Mouse (Mus musculus) heart, embryonic 11.5 days (tissue): ENCODE measurements at regions not wholly inside any gene's neighbourhood (a gene's known extent, or its start where the extent isn't known, plus 50 kb on each side); places are given as distances from the start of the nearest gene placed in this dataset.

ENCODE experiments used
- ATAC-seq: fragments of 200-750 bp; cut with Nextera tagmentation; replicated peaks from 2 replicates; pipeline ENCODE4 v1.8.0; 2017; ENCODE audit warnings: moderate library complexity; ENCODE audit not compliant: insufficient number of reproducible peaks, low FRiP score, low TSS enrichment
- H3K27ac ChIP-seq: fragments of 300-500 bp; sonication (generic); 2 replicates; pipeline ENCODE4 v1.5.1; 2014; ENCODE audit warnings: mild to moderate bottlenecking, low read depth, low read length
- H3K27me3 ChIP-seq: fragments of 300-500 bp; sonication (generic); 2 replicates; pipeline ENCODE4 v1.6.1; 2014; ENCODE audit warnings: mild to moderate bottlenecking, low read length, mixed read lengths; ENCODE audit not compliant: control insufficient read depth, insufficient read depth
- H3K36me3 ChIP-seq: fragments of 300-500 bp; sonication (generic); 2 replicates; pipeline ENCODE4 v1.6.1; 2014; ENCODE audit warnings: mild to moderate bottlenecking, low read length, moderate library complexity, mixed read lengths; ENCODE audit not compliant: control insufficient read depth, insufficient read depth
- H3K4me1 ChIP-seq: fragments of 300-500 bp; sonication (generic); 2 replicates; pipeline ENCODE4 v1.6.1; 2014; ENCODE audit warnings: low read length; ENCODE audit not compliant: control insufficient read depth, insufficient read depth
- H3K4me2 ChIP-seq: fragments of 300-500 bp; sonication (generic); 2 replicates; pipeline ENCODE4 v1.6.1; 2014; ENCODE audit warnings: mild to moderate bottlenecking, moderate library complexity
- H3K4me3 ChIP-seq: fragments of 300-500 bp; sonication (generic); 2 replicates; pipeline ENCODE4 v1.5.1; 2014; ENCODE audit warnings: low read depth, low read length
- H3K9ac ChIP-seq: fragments of 300-500 bp; sonication (generic); 2 replicates; pipeline ENCODE4 v1.6.1; 2014; ENCODE audit warnings: mild to moderate bottlenecking, low read depth, low read length, moderate library complexity
- H3K9me3 ChIP-seq: fragments of 300-500 bp; sonication (generic); replicated peaks from 2 replicates; pipeline ENCODE4 v1.6.1; 2016; ENCODE audit warnings: low read length; ENCODE audit not compliant: control insufficient read depth
- WGBS: fragments of 180-500 bp; shearing (Covaris S2); extraction: QIAGEN DNeasy Blood & Tissue Kit; methylation state at CpG from one replicate; pipeline ENCODE4 v1.1.7; 2014; ENCODE audit not compliant: insufficient replicate concordance; 5-methylcytosine and 5-hydroxymethylcytosine counted together

DNA sequence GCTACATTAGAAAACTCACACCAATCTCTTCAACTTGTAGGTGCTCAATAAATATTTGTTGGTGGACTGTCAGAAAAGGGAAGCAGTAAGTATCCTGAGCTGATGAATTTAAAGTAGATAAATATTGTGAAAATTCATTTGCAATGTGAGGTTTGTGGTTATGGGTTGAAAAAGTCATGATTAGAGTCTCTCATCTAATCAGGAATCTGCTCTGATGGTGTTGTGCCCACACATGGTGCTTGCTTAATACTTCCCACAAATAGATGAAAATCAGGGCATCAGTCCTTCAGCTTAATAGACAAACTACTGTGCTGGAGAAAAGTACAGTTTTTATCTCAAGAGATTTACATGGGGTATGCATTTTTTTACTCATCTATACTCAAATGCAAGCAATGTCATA is 59.9 kb downstream of the S1pr1 start:
- Histone ChIP-seq H3K4me1 (no peaks in the 10 kb centered on the region), H3K9ac (no peak overlapping the region), H3K36me3 (no peaks in the 10 kb centered on the region), H3K9me3 (no peaks in the 10 kb centered on the region), H3K4me2 (no peak overlapping the region), H3K4me3 (no peak overlapping the region), H3K27ac (no peak overlapping the region), H3K27me3 (no peaks in the 10 kb centered on the region)
- ATAC-seq = no peak

DNA sequence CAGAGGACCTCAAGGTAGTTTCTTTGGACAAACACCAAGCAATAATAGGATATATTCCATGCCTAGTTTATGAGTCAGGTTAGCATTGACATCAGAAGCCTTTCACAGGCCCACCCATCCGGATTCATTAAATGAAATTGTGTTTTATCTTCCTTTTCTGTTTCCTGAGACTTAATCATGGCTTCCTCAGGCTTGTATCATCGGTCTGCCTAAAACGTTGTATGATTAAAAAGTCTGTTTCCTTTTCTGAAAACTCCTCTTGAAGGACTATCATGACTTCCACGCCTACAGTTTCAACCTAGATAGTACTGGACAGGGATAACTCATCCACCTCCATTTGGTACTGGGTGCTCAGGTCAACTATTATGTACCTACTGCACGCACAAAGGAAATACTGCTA is 62.6 kb downstream of the S1pr1 start:
- no peak overlapping the region for H3K9ac ChIP-seq
- H3K4me2 ChIP-seq = no peak overlapping the region
- no peaks in the 10 kb centered on the region for H3K27me3 ChIP-seq
- WGBS = 69% methylated on average over 5 of the region's 5 CpGs
- H3K4me3 ChIP-seq = no peak overlapping the region
- H3K27ac ChIP-seq = no peak overlapping the region
- no peaks in the 10 kb centered on the region for H3K36me3 ChIP-seq
- no peaks in the 10 kb centered on the region for H3K9me3 ChIP-seq
- no peak for ATAC-seq
- no peaks in the 10 kb centered on the region for H3K4me1 ChIP-seq

DNA sequence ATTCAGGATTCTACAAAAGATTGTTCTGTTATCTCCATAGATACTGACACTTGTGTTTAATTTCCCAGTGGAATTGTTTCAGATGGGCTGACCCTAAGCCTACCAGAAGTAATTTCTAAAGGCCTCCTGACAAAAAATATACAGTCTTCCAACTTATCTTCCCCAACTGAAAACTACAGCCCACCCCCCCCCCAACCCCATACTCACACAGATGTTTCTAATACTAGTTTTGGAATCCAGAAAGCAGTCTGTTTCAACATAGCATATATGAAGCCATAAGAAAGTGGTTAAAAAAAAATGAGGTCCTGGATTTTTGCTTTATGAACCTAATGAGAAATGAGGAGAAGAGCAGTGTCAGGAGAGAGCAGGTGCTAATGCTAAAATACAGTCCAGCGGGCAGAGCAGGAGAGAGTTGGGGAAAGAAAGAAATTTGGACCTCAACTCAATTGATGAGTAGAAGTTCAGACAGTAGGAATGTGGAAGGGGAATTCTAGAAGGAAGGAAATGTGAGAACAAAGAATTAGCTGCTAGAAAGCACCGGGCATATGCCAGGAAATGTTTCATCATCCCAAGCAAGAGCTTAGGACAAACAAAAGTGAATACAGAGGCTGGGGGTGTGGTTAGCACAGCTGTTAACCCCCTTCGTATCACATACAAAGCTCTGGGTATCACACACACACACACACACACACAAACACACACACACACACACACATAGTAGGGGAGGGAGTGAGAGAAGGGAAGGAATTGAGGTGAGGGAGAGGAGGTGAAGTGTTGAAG is 65.3 kb downstream of the S1pr1 start:
- Histone ChIP-seq H3K4me3 (no peak overlapping the region), H3K9ac (no peak overlapping the region), H3K27me3 (no peaks in the 10 kb centered on the region), H3K27ac (no peak overlapping the region), H3K4me2 (no peak overlapping the region), H3K36me3 (no peaks in the 10 kb centered on the region), H3K9me3 (no peaks in the 10 kb centered on the region), H3K4me1 (peaks cover 3% of the 10 kb centered on the region; the same call in 1 of the 2 replicates)
- ATAC-seq = no peak
- WGBS = 60% methylated on average over 3 of the region's 3 CpGs

DNA sequence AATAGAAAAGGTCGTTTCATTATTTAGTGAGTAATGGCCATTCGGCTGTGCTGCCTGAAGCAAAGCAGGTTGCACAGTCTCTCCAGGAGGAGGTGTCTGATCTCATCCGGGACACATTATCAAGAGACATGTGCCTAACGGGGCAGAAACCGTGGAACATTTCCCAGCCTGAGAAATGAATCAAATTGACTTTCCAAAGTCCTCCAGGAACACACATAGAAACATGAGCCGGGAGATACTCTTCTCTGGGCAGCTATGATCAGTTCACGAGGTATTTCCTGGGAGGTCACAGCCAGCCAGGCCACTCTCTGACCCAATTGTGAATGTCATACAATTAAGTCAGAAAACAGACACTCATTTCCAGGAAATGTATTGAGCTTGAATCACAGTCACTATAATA is 67.9 kb downstream of the S1pr1 start:
- Histone ChIP-seq H3K36me3 (no peaks in the 10 kb centered on the region), H3K4me1 (peaks cover 3% of the 10 kb centered on the region; the same call in 1 of the 2 replicates), H3K9ac (no peak overlapping the region), H3K4me2 (no peak overlapping the region), H3K27me3 (no peaks in the 10 kb centered on the region), H3K27ac (no peak overlapping the region), H3K9me3 (no peaks in the 10 kb centered on the region), H3K4me3 (no peak overlapping the region)
- 55% methylated on average over 7 of the region's 7 CpGs for WGBS
- ATAC-seq = no peak

DNA sequence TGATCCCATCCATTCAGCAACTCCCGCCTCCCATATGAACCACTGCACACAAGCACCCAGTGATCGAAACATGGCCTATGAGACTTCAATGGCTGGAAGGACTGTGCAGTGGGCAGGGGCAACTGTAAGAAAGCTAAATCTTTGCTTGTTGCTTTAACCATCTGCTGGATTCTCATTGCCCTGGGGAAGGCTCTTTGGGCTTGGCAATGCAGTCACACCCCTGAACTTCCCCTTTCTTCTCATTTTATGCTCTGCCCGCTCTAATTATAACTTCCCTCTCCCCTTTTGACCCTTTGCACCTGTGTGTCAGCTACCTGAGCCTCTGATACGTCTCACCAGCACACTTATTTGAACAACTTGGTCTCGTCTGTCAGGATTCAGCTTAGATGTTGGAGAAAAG is 70.6 kb downstream of the S1pr1 start:
- Histone ChIP-seq H3K27me3 (no peaks in the 10 kb centered on the region), H3K27ac (no peak overlapping the region), H3K4me3 (no peak overlapping the region), H3K4me1 (peaks cover 3% of the 10 kb centered on the region; the same call in 1 of the 2 replicates), H3K9me3 (no peaks in the 10 kb centered on the region), H3K36me3 (no peaks in the 10 kb centered on the region), H3K4me2 (no peak overlapping the region), H3K9ac (no peak overlapping the region)
- 71% methylated on average over 5 of the region's 5 CpGs for whole genome bisulfite sequencing
- no peak for ATAC-seq

DNA sequence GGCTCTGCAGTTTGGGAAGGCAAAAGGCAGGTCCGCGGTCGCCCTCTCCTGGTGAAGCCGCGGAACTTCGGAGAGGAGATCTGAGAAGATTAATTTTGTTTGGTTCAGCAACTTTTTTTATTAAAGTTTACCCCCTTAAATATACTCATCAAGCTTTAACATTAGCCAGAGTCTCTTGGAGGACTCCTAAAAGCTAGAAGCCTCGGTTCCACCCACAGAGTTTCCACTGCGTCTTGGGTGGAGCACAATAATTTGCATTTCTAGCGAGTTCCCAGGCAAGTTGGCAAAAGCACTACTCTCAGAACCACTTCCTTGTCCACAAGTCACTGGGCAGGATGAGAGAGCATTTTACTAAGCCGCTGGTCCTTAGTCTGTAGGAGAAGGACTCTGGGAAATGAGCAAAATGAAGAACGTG is 72.0 kb downstream of the S1pr1 start:
- 8% methylated on average over 11 of the region's 11 CpGs for WGBS
- Histone ChIP-seq H3K27ac (peak overlapping the region; percentile 96; the same call in 1 of the 2 replicates), H3K4me1 (peaks cover 3% of the 10 kb centered on the region; the same call in 1 of the 2 replicates), H3K4me2 (peak overlapping the region; percentile 70), H3K27me3 (no peaks in the 10 kb centered on the region), H3K36me3 (no peaks in the 10 kb centered on the region), H3K4me3 (peak overlapping the region; percentile 44), H3K9me3 (no peaks in the 10 kb centered on the region), H3K9ac (no peak overlapping the region; the same call in 1 of the 2 replicates)
- ATAC-seq = no peak

DNA sequence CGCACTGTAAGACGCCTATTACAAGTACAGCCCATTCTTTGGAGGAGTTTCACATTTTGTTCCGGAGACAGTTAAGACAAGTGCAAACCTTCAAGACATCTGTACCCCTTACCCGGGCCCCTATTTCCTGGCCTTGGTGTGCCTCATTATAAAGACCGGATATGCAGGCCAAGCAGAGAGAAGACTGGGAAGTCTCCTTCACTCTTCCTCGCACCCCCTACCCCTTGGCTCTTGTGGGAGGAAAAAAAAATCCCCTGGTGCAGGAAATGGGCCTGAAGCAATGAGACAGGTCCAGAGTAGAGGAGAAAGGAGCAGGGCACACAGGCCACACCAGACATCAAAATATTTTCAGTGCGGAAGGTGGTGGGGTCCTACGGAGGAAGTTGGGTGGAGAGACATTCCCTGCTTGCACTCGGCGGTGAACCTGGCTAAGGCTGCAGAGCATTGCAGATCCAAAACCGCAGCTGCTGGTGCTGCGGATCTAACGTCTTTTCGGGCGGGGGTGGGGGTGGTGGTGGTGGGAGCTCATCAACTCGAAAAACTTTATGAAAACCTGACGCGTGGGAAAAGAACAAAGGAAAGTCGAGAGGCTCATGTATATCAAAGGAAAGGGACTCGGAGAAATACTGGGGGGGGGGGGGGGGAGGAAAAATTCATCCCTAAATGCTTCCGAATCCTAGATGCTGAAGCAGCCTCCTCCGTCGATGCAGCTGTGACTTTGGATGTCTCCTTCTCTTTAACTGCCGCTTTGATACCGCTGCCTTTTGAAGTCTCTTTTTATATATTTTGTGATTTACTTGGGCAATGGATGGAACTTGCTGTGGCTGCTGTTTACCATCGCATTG is 72.6 kb downstream of the S1pr1 start:
- 3% methylated on average over 26 of the region's 26 CpGs for WGBS
- no peaks in the 10 kb centered on the region for H3K36me3 ChIP-seq
- H3K4me2 ChIP-seq = peak overlapping the region; percentile 70
- peak overlapping the region; percentile 96 for H3K27ac ChIP-seq
- no peaks in the 10 kb centered on the region for H3K27me3 ChIP-seq
- peaks cover 3% of the 10 kb centered on the region; the same call in 1 of the 2 replicates for H3K4me1 ChIP-seq
- H3K9ac ChIP-seq = peak overlapping the region; percentile 74
- no peaks in the 10 kb centered on the region for H3K9me3 ChIP-seq
- ATAC-seq = peak; percentile 50
- peak overlapping the region; percentile 44 for H3K4me3 ChIP-seq

DNA sequence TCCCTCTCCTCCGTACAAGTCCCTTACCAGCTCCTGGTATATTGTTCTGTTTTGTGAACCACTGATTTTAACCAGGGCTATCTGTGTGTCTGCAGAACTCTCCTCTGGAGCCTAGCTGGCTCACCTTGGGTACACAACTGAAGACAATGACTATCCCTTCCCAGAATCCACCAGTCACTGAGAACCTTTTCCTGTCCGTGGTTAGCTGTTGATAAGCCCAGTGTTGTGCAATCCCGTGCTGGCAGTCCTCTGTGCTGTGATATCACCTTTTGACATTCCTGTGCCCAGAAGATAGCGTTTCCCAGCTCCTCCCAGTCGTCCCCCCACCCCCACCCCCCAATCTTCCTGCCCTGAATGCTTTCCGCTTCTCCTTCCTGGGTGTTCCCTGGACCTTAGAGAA is 73.5 kb downstream of the S1pr1 start:
- WGBS = 12% methylated on average over 6 of the region's 6 CpGs
- 0 out of 2 replicates have a peak overlapping the region, but pooled peaks have one; percentile 0 for H3K4me3 ChIP-seq

More for the DNA sequence above, 73.5 kb downstream of the S1pr1 start:
- Histone ChIP-seq H3K27ac (peak overlapping the region; percentile 96), H3K4me2 (peak overlapping the region; percentile 70), H3K9ac (no peak overlapping the region), H3K36me3 (no peaks in the 10 kb centered on the region), H3K27me3 (no peaks in the 10 kb centered on the region), H3K9me3 (no peaks in the 10 kb centered on the region), H3K4me1 (peaks cover 6% of the 10 kb centered on the region)
- ATAC-seq = peak; percentile 92
